Mouse (Mus musculus) spleen, postnatal 10 days (tissue): ENCODE measurements around the gene Tdg.

Source experiments
- DNase-seq, 2 experiments: peaks; one replicate each; pipeline ENCODE4 v3.0.0; 2021 to 2022; ENCODE audit warnings: low spot score in 2 of 2

Gene Tdg

GRCm38 (mm10) chr10:82662267-82662990 is 32.8 kb downstream of the Tdg start:
- no peak for DNase-seq

GRCm38 (mm10) chr10:82663289-82663688 is 33.7 kb downstream of the Tdg start:
- no peak for DNase-seq

GRCm38 (mm10) chr10:82665951-82666350 is 36.3 kb downstream of the Tdg start:
- no peak for DNase-seq

GRCm38 (mm10) chr10:82666436-82667234 is 37.0 kb downstream of the Tdg start:
- peak; percentile 61 to 86 for DNase-seq

GRCm38 (mm10) chr10:82670205-82670604 is 40.6 kb downstream of the Tdg start:
- DNase-seq: no peak

- no peak for DNase-seq
Observed at GRCm38 (mm10) chr10:82676949-82677348, 47.3 kb downstream of the Tdg start.

GRCm38 (mm10) chr10:82680769-82681168 is 51.1 kb downstream of the Tdg start:
- no peak for DNase-seq

GRCm38 (mm10) chr10:82681639-82682038 is 52.0 kb downstream of the Tdg start:
- DNase-seq: no peak

- no peak for DNase-seq
Observed at GRCm38 (mm10) chr10:82685440-82685839, 55.8 kb downstream of the Tdg start.

- no peak for DNase-seq
Observed at GRCm38 (mm10) chr10:82689681-82690211, 60.1 kb downstream of the Tdg start.

- no peak for DNase-seq
Observed at GRCm38 (mm10) chr10:82690494-82690893, 60.9 kb downstream of the Tdg start, which contains the start of gene Glt8d2. Gene Glt8d2 (minus strand): TSS chr10:82690650.

GRCm38 (mm10) chr10:82695956-82696355 is 66.3 kb downstream of the Tdg start, which contains the start of gene Hcfc2:
Gene Hcfc2 (plus strand): TSS chr10:82696160.
- DNase-seq: no peak

- DNase-seq: no peak
Observed at GRCm38 (mm10) chr10:82696453-82697079, 66.9 kb downstream of the Tdg start.

GRCm38 (mm10) chr10:82697305-82697898 is 67.8 kb downstream of the Tdg start:
- no peak for DNase-seq

- peak; percentile 85 to 94 for DNase-seq
Observed at GRCm38 (mm10) chr10:82698712-82699261, 69.2 kb downstream of the Tdg start.

- DNase-seq: peak in 1 of 2 experiments; percentile 56
Observed at GRCm38 (mm10) chr10:82699296-82699941, 69.8 kb downstream of the Tdg start.
